Mouse (Mus musculus) CD4-positive, CD25-positive, alpha-beta regulatory T cell, adult 2 months (primary cell): ENCODE data around the gene Sipa1l1.

Experiments used
- DNase-seq: peaks from one replicate; pipeline ENCODE4 v3.0.0-alpha.2; 2012; ENCODE audit warnings: low read depth, low spot score

The Sipa1l1 gene

DNA sequence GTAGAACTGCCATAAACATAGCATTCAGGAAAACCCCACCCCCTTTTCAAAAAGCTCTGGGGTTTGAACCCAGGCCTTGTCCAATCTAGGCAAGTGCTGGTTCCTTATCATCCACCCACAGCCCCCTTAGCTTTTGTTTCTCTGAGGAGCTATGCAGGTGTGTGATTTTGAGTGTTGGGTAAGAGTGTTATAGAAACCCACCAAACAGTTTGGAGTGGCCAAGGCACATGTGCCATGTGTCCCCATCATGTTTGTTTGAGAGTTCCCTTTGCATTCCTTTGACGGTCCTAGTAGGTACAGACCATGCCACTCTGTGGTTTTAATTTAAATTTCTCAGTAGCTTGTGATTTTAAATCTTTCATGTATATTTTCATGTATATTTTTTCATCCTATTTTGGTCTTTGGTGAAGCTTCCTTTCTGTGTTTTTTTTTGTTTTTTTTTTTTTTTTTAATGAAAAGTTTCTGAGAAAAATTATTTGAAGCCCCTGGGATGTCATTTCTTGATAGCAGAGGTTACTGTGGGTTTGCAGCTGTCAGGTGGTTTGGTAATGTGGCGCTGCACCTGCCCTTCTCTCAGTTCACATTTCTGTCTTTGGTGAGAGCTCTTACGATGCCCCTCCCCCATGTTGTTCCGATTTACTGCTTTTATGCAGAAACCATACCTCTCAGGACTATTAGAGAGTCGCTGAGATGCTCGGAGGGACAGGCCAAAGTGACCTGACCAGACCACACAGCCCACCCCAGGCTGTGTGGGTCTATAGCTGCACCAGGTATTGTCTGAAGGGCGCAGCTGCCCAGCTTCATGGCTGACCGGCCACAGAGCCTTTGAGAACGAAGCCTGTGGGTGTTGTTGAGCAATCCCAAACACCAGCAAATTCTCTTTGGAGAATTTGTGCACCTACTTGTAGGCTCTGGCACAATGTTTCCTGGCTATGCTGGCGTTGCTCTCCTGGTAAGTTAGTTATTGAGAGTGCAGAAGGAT lies 126.1 kb downstream of the Sipa1l1 start:
- DNase-seq, result peak; percentile 15

GRCm38 (mm10) chr12:82296276-82296675 lies 127.2 kb downstream of the Sipa1l1 start:
- no peak for DNase-seq

DNA sequence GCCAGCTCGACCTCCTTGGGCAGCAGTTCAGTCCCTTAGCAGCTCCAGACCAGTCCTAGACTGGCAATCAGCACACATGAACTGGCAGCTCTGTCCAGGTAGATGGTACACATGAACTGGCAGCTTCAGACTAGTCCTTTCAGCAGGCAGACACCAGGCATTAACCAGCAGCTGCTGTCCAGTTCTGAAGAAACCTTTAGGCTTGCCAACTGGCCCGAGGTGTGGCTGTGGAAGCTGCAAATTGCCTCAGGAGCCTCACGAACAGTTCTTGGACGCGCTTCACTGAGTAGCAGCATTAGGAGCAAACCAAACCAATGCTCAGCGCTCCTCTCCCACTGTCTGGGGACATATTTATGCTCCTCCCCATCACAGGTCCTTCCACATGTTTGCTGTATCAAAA lies 128.1 kb downstream of the Sipa1l1 start:
- DNase-seq, result no peak

GRCm38 (mm10) chr12:82298662-82299460 lies 129.7 kb downstream of the Sipa1l1 start:
- DNase-seq, result no peak

GRCm38 (mm10) chr12:82304140-82304539 lies 135.0 kb downstream of the Sipa1l1 start:
- no peak for DNase-seq

DNA sequence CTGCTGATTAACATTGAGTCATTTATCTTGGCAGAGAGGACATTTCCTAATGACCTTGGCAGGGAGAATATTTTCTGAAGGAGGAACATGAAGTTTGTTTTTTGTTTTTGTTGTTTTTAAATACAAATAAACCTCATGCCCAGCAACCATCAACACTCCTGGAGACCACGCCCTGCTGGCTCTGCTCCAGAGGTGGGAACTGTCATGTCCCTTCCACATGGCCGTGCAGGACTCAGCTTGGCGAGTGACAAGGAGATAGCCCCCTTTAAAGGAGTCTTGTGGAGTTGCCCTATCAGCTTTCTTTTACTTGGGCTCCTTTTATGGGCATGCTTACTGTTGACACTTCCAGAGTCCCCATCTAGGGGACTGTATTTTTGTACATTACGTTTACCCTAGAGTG lies 136.9 kb downstream of the Sipa1l1 start:
- DNase-seq, result no peak

DNA sequence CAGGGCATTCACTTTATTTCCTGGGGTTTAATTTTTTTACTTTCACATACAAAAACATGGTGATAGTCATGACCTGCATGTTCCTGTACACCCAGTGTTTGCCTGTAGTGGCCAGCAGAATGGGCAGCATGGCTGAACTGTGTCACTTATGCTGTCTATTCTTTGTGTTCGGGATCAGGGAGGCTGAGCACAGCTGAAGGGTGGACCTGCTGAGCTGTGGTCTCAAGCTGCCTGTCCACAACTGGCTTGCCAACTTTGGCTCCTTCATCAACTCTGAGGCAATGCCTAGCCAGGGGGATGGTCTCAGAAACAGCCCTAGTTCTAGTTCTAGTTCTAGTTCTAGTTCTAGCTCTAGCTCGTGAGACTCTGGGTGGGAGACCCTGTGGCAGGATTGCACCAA lies 142.5 kb downstream of the Sipa1l1 start:
- no peak for DNase-seq

DNA sequence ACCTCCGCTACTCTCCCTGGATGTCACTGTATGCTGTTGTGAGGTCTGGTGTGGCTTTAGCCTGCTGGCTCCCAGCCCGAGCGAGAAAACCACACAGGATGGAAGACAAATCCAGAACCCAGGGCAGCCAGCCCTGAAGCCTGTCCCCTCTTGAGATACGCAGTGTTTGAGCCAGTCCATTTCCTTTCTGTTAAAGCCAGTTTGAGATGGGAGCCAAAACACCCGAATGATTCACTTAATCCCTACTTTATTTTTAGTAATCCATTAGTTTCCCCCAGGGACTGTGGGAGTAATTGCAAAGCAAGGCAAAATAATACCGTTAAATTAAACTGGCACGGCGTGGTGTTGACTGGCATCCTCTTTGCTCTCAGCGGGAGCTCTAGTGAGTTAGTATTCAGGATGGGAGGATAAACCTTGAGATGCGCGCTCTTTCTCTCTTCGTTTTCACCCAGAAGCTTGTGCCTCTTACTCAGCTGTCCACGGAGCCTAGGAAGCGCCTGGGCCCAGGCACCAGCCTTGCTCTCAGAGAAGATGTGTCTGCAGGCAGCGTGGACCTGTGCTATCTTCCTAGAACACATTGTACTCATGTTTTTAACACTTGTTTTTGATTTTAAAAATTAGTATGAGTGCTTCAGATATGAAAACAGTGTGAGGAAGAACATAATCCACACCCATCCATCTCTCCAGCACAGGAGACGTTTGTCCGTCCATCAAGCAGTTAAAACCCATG lies 143.1 kb downstream of the Sipa1l1 start:
- DNase-seq, result no peak

- DNase-seq, result no peak
These were observed 144.0 kb downstream of the Sipa1l1 start for GRCm38 (mm10) chr12:82313091-82313490.

DNA sequence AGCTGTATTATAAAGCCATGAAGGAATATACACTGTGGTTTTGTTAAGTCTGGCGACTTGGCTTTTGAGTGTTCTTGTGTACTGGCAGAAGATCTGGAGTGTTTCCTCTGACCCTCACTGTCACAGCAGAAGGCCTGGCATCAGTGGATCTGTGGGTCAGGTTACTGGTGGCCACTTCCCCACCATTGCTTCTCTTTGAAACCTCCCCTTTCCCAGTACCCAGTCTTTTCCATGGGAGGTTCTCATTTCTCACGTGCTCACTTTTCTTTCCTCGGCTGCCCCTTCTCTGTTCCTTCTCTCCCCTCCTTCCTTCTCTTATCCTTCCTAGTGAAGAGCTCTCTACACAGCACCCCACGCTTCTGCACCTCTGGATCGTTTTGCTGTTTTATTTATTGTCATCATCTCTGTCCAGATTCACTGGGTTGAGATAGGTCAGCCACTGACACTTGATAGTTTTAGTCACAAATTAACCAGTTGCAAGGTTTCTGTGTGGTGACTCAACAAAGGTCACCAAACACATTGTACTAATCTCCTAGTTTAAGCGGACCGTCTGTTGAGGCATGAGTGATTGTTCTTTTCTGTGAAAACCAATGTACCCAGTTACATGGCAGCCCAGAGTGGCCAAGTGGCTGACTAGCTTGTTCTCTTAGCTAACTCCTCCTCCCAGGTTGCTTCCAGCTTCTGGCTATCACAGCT lies 150.5 kb downstream of the Sipa1l1 start:
- DNase-seq, result no peak

GRCm38 (mm10) chr12:82320204-82320603 lies 151.1 kb downstream of the Sipa1l1 start:
- no peak for DNase-seq

DNA sequence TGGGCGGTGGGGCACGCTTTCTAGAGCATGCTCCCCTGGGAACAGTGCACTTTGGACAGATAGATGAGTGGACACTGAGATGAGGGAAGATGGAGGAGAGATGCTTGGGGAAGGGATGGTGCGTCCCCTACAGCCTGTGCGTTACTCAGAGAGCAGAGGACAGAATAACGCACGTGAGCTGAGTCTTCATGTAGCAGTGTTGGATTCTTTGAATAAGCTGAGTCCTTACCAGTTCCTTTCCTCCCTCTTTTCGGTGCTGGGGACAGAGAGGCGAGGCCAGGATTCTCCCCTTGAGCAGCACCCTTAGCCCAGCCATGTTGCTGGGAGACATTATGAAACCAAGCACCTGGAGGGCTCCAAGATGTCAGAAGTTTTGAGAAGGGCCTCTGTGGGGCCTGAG lies 152.3 kb downstream of the Sipa1l1 start:
- no peak for DNase-seq

DNA sequence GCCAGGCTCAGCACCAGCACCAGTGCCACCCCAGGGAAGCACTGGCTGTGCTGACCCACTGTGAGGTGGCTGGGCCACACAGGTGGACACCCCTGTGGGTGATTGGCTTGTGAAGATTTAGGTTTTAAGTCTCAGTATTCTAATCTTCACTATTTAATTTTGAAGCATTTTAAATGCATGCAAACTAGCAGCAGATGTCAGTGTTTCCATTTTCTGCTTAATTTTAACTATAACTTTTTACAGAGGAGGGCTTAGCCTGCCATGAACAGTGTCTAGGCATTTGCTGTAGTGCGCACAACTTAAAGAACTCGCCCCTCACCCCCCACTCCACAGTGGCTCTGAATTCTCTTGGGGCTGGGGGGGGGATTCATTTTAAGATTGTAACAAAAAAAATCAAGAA lies 152.7 kb downstream of the Sipa1l1 start:
- DNase-seq, result no peak

GRCm38 (mm10) chr12:82322759-82323451 lies 153.8 kb downstream of the Sipa1l1 start:
- DNase-seq, result no peak

GRCm38 (mm10) chr12:82324621-82325020 lies 155.5 kb downstream of the Sipa1l1 start:
- DNase-seq, result no peak

- no peak for DNase-seq
These were observed 156.4 kb downstream of the Sipa1l1 start for GRCm38 (mm10) chr12:82325502-82325901.

GRCm38 (mm10) chr12:82326438-82326837 lies 157.3 kb downstream of the Sipa1l1 start:
- peak; percentile 53 for DNase-seq

- DNase-seq, result no peak
These were observed 159.0 kb downstream of the Sipa1l1 start for GRCm38 (mm10) chr12:82328112-82328511.

DNA sequence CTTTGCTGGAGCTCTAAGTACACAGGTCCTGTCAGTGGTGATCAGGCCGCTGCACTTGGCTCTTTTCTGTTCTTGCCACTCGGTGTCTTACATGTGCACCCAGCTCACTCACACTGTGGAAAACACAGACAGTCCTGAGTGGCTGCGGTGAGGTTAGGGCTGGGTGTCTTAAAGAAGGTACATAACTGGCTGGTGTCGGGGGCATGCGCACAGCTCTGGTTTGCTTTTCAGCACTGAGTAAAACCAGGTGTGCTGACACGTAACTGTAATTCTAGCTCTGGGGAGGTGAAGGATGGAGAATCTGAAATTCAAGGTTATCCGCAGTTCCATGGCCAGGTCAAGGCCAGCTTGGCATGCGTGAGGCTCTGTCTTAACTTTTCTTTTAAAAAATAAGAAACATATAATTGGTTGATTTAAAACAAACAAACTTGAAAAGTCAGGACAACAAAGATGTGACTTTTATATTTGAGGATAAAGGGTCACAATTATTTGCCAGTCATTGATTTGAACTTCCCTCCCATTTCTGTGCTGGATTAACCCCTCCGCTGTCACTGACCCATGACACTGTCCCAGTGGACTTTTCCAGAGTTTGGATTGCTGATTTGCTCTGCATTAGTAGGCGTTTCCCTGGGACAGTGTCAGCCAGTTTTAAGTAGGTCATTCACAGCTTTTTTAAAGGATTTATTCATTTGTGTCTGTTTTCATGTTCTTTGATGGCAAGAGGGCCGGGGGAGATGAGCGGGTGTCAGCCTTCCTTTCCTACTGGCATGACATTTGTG lies 163.9 kb downstream of the Sipa1l1 start:
- no peak for DNase-seq

- DNase-seq, result peak; percentile 20
These were observed 164.9 kb downstream of the Sipa1l1 start for GRCm38 (mm10) chr12:82333999-82334398.
